Mouse (Mus musculus) lung, postnatal 0 days (tissue): ENCODE data around the gene Adcy2. TPM values are rescaled to one million over a fixed set of nuclear protein-coding genes. Genes with fewer than 3 reads are reported as not detected.

Experiments used
- ATAC-seq: fragments of 200-750 bp; cut with Nextera tagmentation; 2 replicates; pipeline ENCODE4 v1.8.0; 2017; ENCODE audit warnings: moderate library complexity
- DNase-seq: peaks from one replicate; pipeline ENCODE4 v3.0.0-alpha.2; 2016; ENCODE audit warnings: low spot score
- H3K27ac ChIP-seq: fragments of 300-500 bp; sonication (generic); 2 replicates; pipeline ENCODE4 v1.5.1; 2014; ENCODE audit warnings: antibody characterized with exemption, mild to moderate bottlenecking, low read length, mixed read lengths
- H3K27me3 ChIP-seq: fragments of 300-500 bp; sonication (generic); replicated peaks from 2 replicates; pipeline ENCODE4 v1.6.1; 2014; ENCODE audit warnings: low read length, mixed read lengths; ENCODE audit not compliant: insufficient read depth
- H3K36me3 ChIP-seq: fragments of 300-500 bp; sonication (generic); 2 replicates; pipeline ENCODE4 v1.6.1; 2014; ENCODE audit warnings: low read length, mixed read lengths; ENCODE audit not compliant: insufficient read depth
- H3K4me1 ChIP-seq: fragments of 300-500 bp; sonication (generic); 2 replicates; pipeline ENCODE4 v1.6.1; 2014; ENCODE audit warnings: antibody characterized with exemption, low read depth, low read length, mixed read lengths; ENCODE audit not compliant: insufficient read depth
- H3K4me2 ChIP-seq: fragments of 300-500 bp; sonication (generic); replicated peaks from 2 replicates; pipeline ENCODE4 v1.6.1; 2014; ENCODE audit warnings: low read depth, mild to moderate bottlenecking, low read length, moderate library complexity, mixed read lengths
- H3K4me3 ChIP-seq: fragments of 300-500 bp; sonication (generic); 2 replicates; pipeline ENCODE4 v1.5.1; 2014; ENCODE audit warnings: low read depth, low read length
- H3K9ac ChIP-seq: fragments of 300-500 bp; sonication (generic); replicated peaks from 2 replicates; pipeline ENCODE4 v1.6.1; 2014; ENCODE audit warnings: low read depth, mild to moderate bottlenecking
- H3K9me3 ChIP-seq: fragments of 300-500 bp; sonication (generic); 2 replicates; pipeline ENCODE4 v1.6.1; 2016; ENCODE audit warnings: low read length, mixed read lengths
- CTCF ChIP-seq: IDR thresholded peaks from 2 replicates; pipeline ENCODE4 v1.5.1; 2016; ENCODE audit warnings: antibody characterized with exemption, mild to moderate bottlenecking
- EP300 ChIP-seq: IDR thresholded peaks from 2 replicates; pipeline ENCODE4 v1.6.1; 2016; ENCODE audit warnings: antibody characterized with exemption, mild to moderate bottlenecking, control low read depth
- WGBS: fragments of 180-500 bp; shearing (Covaris S2); extraction: QIAGEN DNeasy Blood & Tissue Kit; methylation state at CpG from one replicate; pipeline ENCODE4 v1.1.7; 2014; 5-methylcytosine and 5-hydroxymethylcytosine counted together
- polyA plus RNA-seq: library from polyadenylated mRNA; unstranded; fragments of >200 nt; fragmentation: Nextera tagmentation; extraction: Ambion mirVana; gene quantifications from 2 replicates; pipeline ENCODE4 v1.2.1, GENCODE M21; 2015

The Adcy2 gene
- polyA plus RNA-seq, 1 experiment from 2014 or later = 12.5 TPM

DNA sequence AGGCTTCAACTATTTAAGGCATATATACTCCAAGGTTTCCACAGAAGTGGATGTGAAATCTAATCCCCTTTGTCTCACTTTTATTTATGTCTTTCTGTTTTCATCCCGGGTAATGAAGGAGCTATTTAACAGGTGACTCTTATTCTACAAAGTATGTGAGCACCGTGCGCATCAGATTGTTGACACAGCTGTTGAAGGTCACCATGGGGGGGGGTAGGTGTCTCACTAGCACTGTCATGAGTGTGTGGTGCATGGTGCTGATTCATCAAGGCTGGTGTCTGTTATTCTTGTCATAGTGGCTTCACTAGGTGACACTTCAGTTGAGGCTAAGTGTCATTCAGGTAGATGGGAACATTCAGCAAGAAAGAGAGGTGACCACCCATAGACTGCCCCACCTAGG is 234.7 kb downstream of the Adcy2 start:
- no peaks in the 10 kb centered on the region for H3K27me3 ChIP-seq

GRCm38 (mm10) chr13:68749801-68750200 is 249.5 kb downstream of the Adcy2 start:
- TF ChIP-seq EP300 (no peak), CTCF (no peak)
- DNase-seq (no peak), ATAC-seq (no peak)
- H3K4me2 ChIP-seq = no peak overlapping the region
- H3K27ac ChIP-seq = no peak overlapping the region
- H3K27me3 ChIP-seq = no peaks in the 10 kb centered on the region
- H3K4me3 ChIP-seq = no peak overlapping the region
- no peaks in the 10 kb centered on the region for H3K4me1 ChIP-seq
- H3K9me3 ChIP-seq = no peaks in the 10 kb centered on the region
- no peaks in the 10 kb centered on the region for H3K36me3 ChIP-seq
- 60% methylated on average over 9 of the region's 9 CpGs for whole genome bisulfite sequencing
- H3K9ac ChIP-seq = no peak overlapping the region

More for the DNA sequence above, 234.7 kb downstream of the Adcy2 start:
- Histone ChIP-seq H3K9ac (no peak overlapping the region), H3K4me3 (no peak overlapping the region), H3K4me2 (no peak overlapping the region), H3K9me3 (no peaks in the 10 kb centered on the region), H3K36me3 (no peaks in the 10 kb centered on the region), H3K27ac (0 out of 2 replicates have a peak overlapping the region, but pooled peaks have one; percentile 32), H3K4me1 (no peaks in the 10 kb centered on the region)
- WGBS = 68% methylated on average over 3 of the region's 3 CpGs
- TF ChIP-seq CTCF (no peak), EP300 (no peak)
- DNase-seq (no peak), ATAC-seq (no peak)

DNA sequence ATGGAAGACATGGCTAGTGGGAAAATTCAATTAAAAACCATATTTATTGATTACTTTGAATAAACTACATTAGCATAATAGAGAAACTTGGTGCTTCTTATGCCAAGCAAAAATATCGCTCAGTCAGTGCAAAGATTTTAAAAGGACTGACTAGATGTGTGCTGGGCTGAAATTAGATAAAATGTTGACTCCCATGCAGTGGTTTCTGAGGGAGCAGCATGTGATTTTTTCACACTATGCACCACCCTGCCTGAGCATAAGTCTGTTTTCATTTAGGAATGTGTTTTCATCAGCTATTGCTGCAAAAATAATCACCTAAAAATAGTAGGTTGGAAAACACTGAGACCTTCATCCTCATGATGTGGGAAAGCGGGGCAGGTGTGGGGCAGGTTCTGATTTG is 250.0 kb downstream of the Adcy2 start:
- Histone ChIP-seq H3K36me3 (no peaks in the 10 kb centered on the region), H3K27ac (no peak overlapping the region), H3K9me3 (no peaks in the 10 kb centered on the region), H3K4me2 (no peak overlapping the region), H3K4me3 (no peak overlapping the region), H3K4me1 (no peaks in the 10 kb centered on the region), H3K27me3 (no peaks in the 10 kb centered on the region), H3K9ac (no peak overlapping the region)
- DNase-seq (no peak), ATAC-seq (no peak)
- 89% methylated on average over 2 of the region's 2 CpGs for WGBS
- TF ChIP-seq EP300 (no peak), CTCF (no peak)

- DNase-seq (no peak), ATAC-seq (no peak)
- Histone ChIP-seq H3K27ac (no peak overlapping the region), H3K9ac (no peak overlapping the region), H3K4me3 (no peak overlapping the region), H3K27me3 (no peaks in the 10 kb centered on the region), H3K4me2 (no peak overlapping the region), H3K36me3 (no peaks in the 10 kb centered on the region), H3K9me3 (no peaks in the 10 kb centered on the region), H3K4me1 (no peaks in the 10 kb centered on the region)
- WGBS = 87% methylated on average over 5 of the region's 5 CpGs
- no peak for TF ChIP-seq EP300
These were observed 253.9 kb downstream of the Adcy2 start for GRCm38 (mm10) chr13:68745426-68745825.

DNA sequence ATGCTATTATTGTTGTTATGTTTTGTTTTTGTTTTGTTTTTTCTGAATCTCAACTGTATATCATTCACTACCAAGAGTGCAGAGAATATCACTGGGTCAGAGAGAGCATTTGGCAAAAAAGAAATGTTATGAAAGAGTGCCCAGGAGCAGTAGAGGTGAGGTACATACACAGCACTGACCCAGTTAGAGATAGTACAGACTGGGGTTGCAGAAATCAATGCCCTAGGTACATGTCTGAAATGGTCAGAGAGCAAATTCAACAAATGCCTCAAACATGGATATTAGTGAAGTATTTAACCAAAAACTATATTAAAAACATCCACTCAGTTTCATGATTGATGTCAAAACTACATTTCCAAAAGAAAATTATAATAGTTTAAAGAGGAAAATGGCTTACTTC is 286.7 kb downstream of the Adcy2 start:
- Histone ChIP-seq H3K36me3 (no peaks in the 10 kb centered on the region), H3K9ac (no peak overlapping the region), H3K9me3 (no peaks in the 10 kb centered on the region), H3K27me3 (no peaks in the 10 kb centered on the region), H3K27ac (no peak overlapping the region), H3K4me3 (no peak overlapping the region), H3K4me1 (no peaks in the 10 kb centered on the region), H3K4me2 (no peak overlapping the region)
- no peak for TF ChIP-seq CTCF
- no peak for TF ChIP-seq EP300
- DNase-seq (no peak), ATAC-seq (no peak)

GRCm38 (mm10) chr13:68707296-68707747 is 292.0 kb downstream of the Adcy2 start:
- DNase-seq (no peak), ATAC-seq (no peak)
- Histone ChIP-seq H3K36me3 (no peaks in the 10 kb centered on the region), H3K9me3 (no peaks in the 10 kb centered on the region), H3K9ac (no peak overlapping the region), H3K4me2 (no peak overlapping the region), H3K4me3 (no peak overlapping the region), H3K4me1 (no peaks in the 10 kb centered on the region), H3K27me3 (no peaks in the 10 kb centered on the region), H3K27ac (no peak overlapping the region)
- no peak for TF ChIP-seq CTCF
- TF ChIP-seq EP300 = no peak
- 72% methylated on average over 6 of the region's 6 CpGs for WGBS

GRCm38 (mm10) chr13:68684919-68685318 is 314.4 kb downstream of the Adcy2 start:
- peak; percentile 78 for ATAC-seq

More at GRCm38 (mm10) chr13:68684919-68685318, 314.4 kb downstream of the Adcy2 start:
- DNase-seq = peak; percentile 72
- TF ChIP-seq EP300 (no peak), CTCF (no peak)
- H3K9me3 ChIP-seq = no peaks in the 10 kb centered on the region
- no peak overlapping the region for H3K4me2 ChIP-seq
- no peaks in the 10 kb centered on the region for H3K27me3 ChIP-seq
- no peak overlapping the region for H3K4me3 ChIP-seq
- H3K36me3 ChIP-seq = no peaks in the 10 kb centered on the region
- H3K9ac ChIP-seq = no peak overlapping the region
- WGBS = 61% methylated on average over 2 of the region's 2 CpGs
- no peaks in the 10 kb centered on the region for H3K4me1 ChIP-seq
- no peak overlapping the region for H3K27ac ChIP-seq
